Mouse (Mus musculus) layer of hippocampus, adult 9-11 months (tissue): ENCODE data around the gene Wars.

Experiments
- DNase-seq: peaks from one replicate; pipeline ENCODE4 v3.0.0; 2022

Gene Wars

GRCm38 (mm10) chr12:108893715-108894431 lies at the start of gene Wars:
Gene Wars, minus strand, starts transcription at chr12:108894174.
- DNase-seq = peak; percentile 95

- DNase-seq = no peak
Measured at GRCm38 (mm10) chr12:108942203-108942923, 48.4 kb upstream of the Wars start.

GRCm38 (mm10) chr12:108941282-108941681 lies 47.3 kb upstream of the Wars start:
- DNase-seq = no peak

- DNase-seq = no peak
Measured at GRCm38 (mm10) chr12:108940255-108940654, 46.3 kb upstream of the Wars start.

- no peak for DNase-seq
Measured at GRCm38 (mm10) chr12:108939317-108939716, 45.3 kb upstream of the Wars start.

- no peak for DNase-seq
Measured at GRCm38 (mm10) chr12:108938844-108939243, 44.9 kb upstream of the Wars start.

GRCm38 (mm10) chr12:108937506-108937905 lies 43.5 kb upstream of the Wars start:
- DNase-seq = no peak

GRCm38 (mm10) chr12:108936834-108937233 lies 42.9 kb upstream of the Wars start:
- DNase-seq = no peak

GRCm38 (mm10) chr12:108934231-108934630 lies 40.3 kb upstream of the Wars start:
- no peak for DNase-seq

GRCm38 (mm10) chr12:108932113-108932512 lies 38.1 kb upstream of the Wars start:
- no peak for DNase-seq

- DNase-seq = no peak
Measured at GRCm38 (mm10) chr12:108931341-108932053, 37.5 kb upstream of the Wars start.

GRCm38 (mm10) chr12:108929475-108929874 lies 35.5 kb upstream of the Wars start:
- DNase-seq = no peak

GRCm38 (mm10) chr12:108928249-108928648 lies 34.3 kb upstream of the Wars start:
- DNase-seq = no peak

- DNase-seq = no peak
Measured at GRCm38 (mm10) chr12:108926606-108927111, 32.7 kb upstream of the Wars start.

- no peak for DNase-seq
Measured at GRCm38 (mm10) chr12:108918753-108919152, 24.8 kb upstream of the Wars start.

GRCm38 (mm10) chr12:108917509-108917908 lies 23.5 kb upstream of the Wars start:
- DNase-seq = no peak

- no peak for DNase-seq
Measured at GRCm38 (mm10) chr12:108916447-108917042, 22.6 kb upstream of the Wars start.

- peak; percentile 84 for DNase-seq
Measured at GRCm38 (mm10) chr12:108915893-108916292, 21.9 kb upstream of the Wars start.

- DNase-seq = no peak
Measured at GRCm38 (mm10) chr12:108914709-108915340, 20.9 kb upstream of the Wars start.

- DNase-seq = no peak
Measured at GRCm38 (mm10) chr12:108914198-108914597, 20.2 kb upstream of the Wars start.

GRCm38 (mm10) chr12:108912442-108912841 lies 18.5 kb upstream of the Wars start:
- no peak for DNase-seq

GRCm38 (mm10) chr12:108909846-108910433 lies 16.0 kb upstream of the Wars start:
- DNase-seq = no peak
